In genomic region chr11:51875086-51875485, GRCm38 (mm10) we compare ENCODE assay signal across 9 mouse cellular contexts. TPM values are rescaled to one million over a fixed set of nuclear protein-coding genes. Genes with fewer than 3 reads are reported as not detected.
DNase-seq lines count a peak whose midpoint lies in the region; TF ChIP-seq lines count a peak whose summit lies in the region.
"Had no signal": no experiment of that assay in that cellular context is flagged by ENCODE, and none has a peak within 500 bp of the region (broad histone marks: within the 10 kb centered on the region; RNA-seq: fewer than 3 reads in every experiment).

No protein-coding gene starts in this region.

- H3ac ChIP-seq in myocyte (ENCODE audit: control insufficient read depth, insufficient read length): no peak overlapping the region

- TF ChIP-seq POLR2A in embryonic fibroblast, embryonic 13.5 days (IDR thresholded peaks at IDR 0.05; ENCODE audit: low read depth, low read length): no peak
- TF ChIP-seq POLR2A in myocyte (IDR thresholded peaks at IDR 0.05; ENCODE audit: insufficient read length, low read depth): no peak

- no peaks in the 10 kb centered on the region for H3K27me3 ChIP-seq in myocyte (ENCODE audit: control insufficient read depth, insufficient read depth, insufficient read length)
- H3K27me3 ChIP-seq: lung, embryonic 15.5 days had no signal

- peak in 1 of 2 experiments; percentile 42 for DNase-seq in layer of hippocampus, adult 2 months (ENCODE audit: low spot score in 2 of 2)
- no peak for DNase-seq in layer of hippocampus, postnatal 36 days
- DNase-seq in MN1 (ENCODE audit: low spot score): peak; percentile 61
- DNase-seq in urinary bladder, postnatal 4 days (ENCODE audit: low spot score in 2 of 2): no peak
- no peak for DNase-seq in retina, postnatal 1 day
- DNase-seq: cerebellum, adult 11-12 months had no signal

- no peak overlapping the region for H3K4me3 ChIP-seq in layer of hippocampus, adult 2 months
- H3K4me3 ChIP-seq in embryonic fibroblast, embryonic 13.5 days (ENCODE audit: insufficient read depth, low read length): no peak overlapping the region
- no peak overlapping the region for H3K4me3 ChIP-seq in myocyte
- H3K4me3 ChIP-seq: lung, embryonic 15.5 days had no signal

- H3K79me2 ChIP-seq in myocyte (ENCODE audit: control insufficient read depth, insufficient read depth): no peaks in the 10 kb centered on the region

- no peak for TF ChIP-seq CTCF in layer of hippocampus, adult 2 months (conservative IDR thresholded peaks at IDR 0.05)
- no peak for TF ChIP-seq CTCF in embryonic fibroblast, embryonic 13.5 days (IDR thresholded peaks at IDR 0.05; ENCODE audit: borderline replicate concordance, insufficient read depth, low read length)

- no peaks in the 10 kb centered on the region for H3K36me3 ChIP-seq in myocyte (ENCODE audit: control insufficient read depth, insufficient read depth)
- H3K36me3 ChIP-seq: lung, embryonic 15.5 days had no signal

- peak overlapping the region; percentile 86 for H3K4me2 ChIP-seq in myocyte (ENCODE audit: low read depth)
- H3K4me2 ChIP-seq: lung, embryonic 15.5 days had no signal

- H3K27ac ChIP-seq in layer of hippocampus, adult 2 months: peak overlapping the region; percentile 52
- peak overlapping the region; percentile 83; the same call in 1 of the 2 replicates for H3K27ac ChIP-seq in embryonic fibroblast, embryonic 13.5 days (ENCODE audit: insufficient read depth, low read length)
- H3K27ac ChIP-seq: lung, embryonic 15.5 days had no signal

- peaks cover 6% of the 10 kb centered on the region; the same call in 1 of the 2 replicates for H3K4me1 ChIP-seq in embryonic fibroblast, embryonic 13.5 days (ENCODE audit: control insufficient read depth, insufficient read depth, low read length)

TF ChIP-seq in myocyte, 11 proteins besides CTCF, POLR2A, EP300 and RAD21:
- TF ChIP-seq CEBPB (IDR thresholded peaks at IDR 0.05; ENCODE audit: insufficient read depth, poor library complexity, severe bottlenecking): 0 out of 2 replicates have a peak, but pooled peaks have one; percentile 19
- no peak for TF ChIP-seq MYOD1 (IDR thresholded peaks at IDR 0.05; ENCODE audit: control insufficient read depth in 1 of 3, insufficient read length in 2 of 3, low read depth in 2 of 3)
- no peak for TF ChIP-seq SRF (IDR thresholded peaks at IDR 0.05; ENCODE audit: control insufficient read depth, insufficient read length, low read depth)
- no peak for TF ChIP-seq REST (IDR thresholded peaks at IDR 0.05; ENCODE audit: insufficient read depth, insufficient read length)

RNA-seq across cellular contexts. Expression of gene Jade2, which starts 17.6 kb away (rescaled TPM):
- 10 to 100 TPM; 39.2 to 42.1 TPM for total RNA-seq in layer of hippocampus, adult 2 months (2021)
- 10 to 100 TPM; 36.0 to 36.5 TPM for total RNA-seq in layer of hippocampus, postnatal 36 days (2021)
- 3.7 and 5.8 TPM in 2 replicates for polyA plus RNA-seq in embryonic fibroblast, embryonic 13.5 days (2011; ENCODE audit: insufficient read length, low read depth, missing spikeins)
- polyA plus RNA-seq in myocyte (2012; fragmentation: generic; extraction: Trizol): 2.6 TPM
